Mouse (Mus musculus): ENCODE results near the gene Creb3l2.

DNA sequence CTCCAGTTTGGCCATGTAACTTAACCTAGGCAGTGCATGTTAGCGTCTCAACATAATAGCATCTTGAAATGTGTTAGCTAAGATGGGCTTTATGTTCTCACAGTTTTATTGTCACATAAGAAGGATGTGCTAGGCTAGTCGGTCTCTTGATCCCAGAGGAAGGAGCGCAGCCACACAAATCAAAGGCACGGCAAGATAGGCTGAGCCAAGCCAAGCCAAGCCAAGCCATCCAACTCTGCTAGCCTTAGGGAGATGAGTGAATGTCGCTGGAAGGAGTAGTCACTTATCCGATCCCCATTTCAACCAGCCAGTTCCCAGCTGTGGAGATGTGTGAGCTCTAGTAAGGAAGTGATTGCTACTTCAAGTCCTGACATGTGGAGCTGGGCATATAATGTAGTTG is 75.0 kb downstream of the Creb3l2 start:
- no peak for TF ChIP-seq CTCF (IDR thresholded peaks at IDR 0.05; ENCODE audit: extremely low read depth, insufficient read depth, insufficient read length, insufficient replicate concordance)
- TF ChIP-seq POLR2A (IDR thresholded peaks at IDR 0.05; ENCODE audit: low read depth, low read length) = no peak
